Mouse (Mus musculus): ENCODE results near the gene Riox2. TPM values are rescaled to one million over a fixed set of nuclear protein-coding genes. Genes with fewer than 3 reads are reported as not detected.

Gene Riox2
- polyA plus RNA-seq, 1 experiment from 2014 or later = 24.2 TPM

DNA sequence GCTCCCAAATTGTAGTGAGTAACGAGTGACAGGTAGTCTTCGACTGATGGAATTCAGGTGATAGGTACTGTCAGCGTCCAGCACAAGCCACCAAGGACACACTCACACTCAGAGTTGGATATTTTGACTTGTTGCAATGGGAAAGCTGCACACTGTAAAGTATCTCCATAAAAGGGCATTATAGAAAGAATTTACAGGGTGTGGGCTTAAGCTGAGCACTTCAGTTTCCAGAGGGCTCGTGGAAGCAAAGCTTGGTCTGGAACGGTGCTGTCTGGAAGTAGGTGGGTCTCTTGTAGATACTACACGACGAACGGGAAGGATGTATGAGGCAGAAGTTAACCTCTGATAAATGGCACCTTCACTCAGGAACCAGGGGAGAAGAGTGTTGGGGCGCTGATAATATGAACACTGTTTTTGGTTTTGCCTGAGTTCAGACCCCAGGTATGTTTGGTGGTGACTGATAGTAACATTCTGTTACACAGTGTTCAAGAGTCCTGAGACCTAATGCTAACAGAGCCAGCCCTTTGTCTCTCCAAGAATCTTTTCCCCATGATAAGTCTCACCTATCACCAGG lies 16.5 kb downstream of the Riox2 start:
- Histone ChIP-seq H3K4me3 (ENCODE audit: control insufficient read depth in 1 of 2, insufficient read depth in 1 of 2, low read depth in 1 of 2, low read length in 2 of 2) (no peak overlapping the region), H3K4me2 (ENCODE audit: low read length) (no peak overlapping the region), H3K27ac (replicated peaks in 1 of 2; ENCODE audit: control insufficient read depth in 1 of 2, insufficient read depth in 1 of 2, low read depth in 2 of 2, low read length in 2 of 2) (no peak overlapping the region), H3K4me1 (ENCODE audit: control insufficient read depth in 2 of 2, insufficient read depth in 2 of 2, low read length in 2 of 2) (no peaks in the 10 kb centered on the region), H3K9me3 (ENCODE audit: control insufficient read depth, low read length) (no peaks in the 10 kb centered on the region), H3K27me3 (ENCODE audit: control insufficient read depth, insufficient read depth, low read length) (no peaks in the 10 kb centered on the region), H3K9ac (ENCODE audit: low read length) (no peak overlapping the region), H3K36me3 (ENCODE audit: control insufficient read depth, insufficient read depth, low read length) (peaks cover 96% of the 10 kb centered on the region)
- 54% methylated on average over 9 of the region's 9 CpGs for WGBS
- no peak; the same call in 1 of the 2 replicates for ATAC-seq (ENCODE audit: insufficient number of reproducible peaks, insufficient read depth, low FRiP score, low read depth)

DNA sequence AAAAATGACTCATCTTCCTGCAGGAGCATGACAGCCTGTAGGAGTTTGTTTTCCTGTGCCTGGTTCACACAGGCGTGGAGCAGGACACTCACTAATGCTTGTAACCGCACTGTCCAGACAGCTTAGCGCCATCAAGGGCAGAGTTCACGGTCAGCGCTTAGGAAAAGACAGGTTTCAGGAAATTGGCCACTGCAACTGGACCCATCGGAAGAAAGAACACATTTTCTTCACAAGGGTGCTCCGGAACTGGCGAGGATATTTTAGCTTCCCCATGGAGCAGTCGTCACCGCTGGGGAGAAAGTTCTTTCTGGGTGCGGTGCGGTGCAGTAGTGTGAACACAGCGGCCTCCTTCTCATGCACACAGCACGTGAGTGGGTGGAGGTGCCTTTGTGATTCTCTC lies 21.6 kb downstream of the Riox2 start:
- 87% methylated on average over 14 of the region's 14 CpGs for WGBS

DNA sequence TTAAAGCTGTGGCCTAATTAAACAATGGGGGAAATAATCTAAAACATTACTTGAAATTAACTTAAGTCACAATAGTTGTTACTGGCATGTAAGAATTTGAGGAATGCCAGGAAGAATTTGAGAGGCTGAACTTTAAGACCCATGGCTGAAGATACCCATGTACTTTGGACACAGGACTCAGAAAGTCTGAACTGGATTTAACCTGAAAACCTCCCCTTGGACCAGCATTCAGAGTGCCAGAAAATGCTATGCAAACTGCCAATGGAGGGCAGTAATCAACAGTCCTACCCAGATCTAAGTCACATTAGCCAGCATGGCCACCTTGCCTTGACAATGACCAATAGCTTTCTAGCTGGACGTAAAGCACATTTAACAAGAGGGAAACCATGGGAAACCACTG lies 26.4 kb downstream of the Riox2 start:
- no peak overlapping the region for H3K9ac ChIP-seq (ENCODE audit: low read length)
- H3K27ac ChIP-seq (replicated peaks in 1 of 2; ENCODE audit: control insufficient read depth in 1 of 2, insufficient read depth in 1 of 2, low read depth in 2 of 2, low read length in 2 of 2) = no peak overlapping the region
- WGBS = 83% methylated on average over 1 of the region's 1 CpGs
- no peaks in the 10 kb centered on the region for H3K9me3 ChIP-seq (ENCODE audit: control insufficient read depth, low read length)
- H3K27me3 ChIP-seq (ENCODE audit: control insufficient read depth, insufficient read depth, low read length) = no peaks in the 10 kb centered on the region
- no peak overlapping the region for H3K4me3 ChIP-seq (ENCODE audit: control insufficient read depth in 1 of 2, insufficient read depth in 1 of 2, low read depth in 1 of 2, low read length in 2 of 2)
- H3K4me2 ChIP-seq (ENCODE audit: low read length) = no peak overlapping the region
- ATAC-seq (ENCODE audit: insufficient number of reproducible peaks, insufficient read depth, low FRiP score, low read depth) = no peak
- H3K4me1 ChIP-seq (ENCODE audit: control insufficient read depth in 2 of 2, insufficient read depth in 2 of 2, low read length in 2 of 2) = no peaks in the 10 kb centered on the region
- peaks cover 87% of the 10 kb centered on the region for H3K36me3 ChIP-seq (ENCODE audit: control insufficient read depth, insufficient read depth, low read length)

More for the DNA sequence above, 21.6 kb downstream of the Riox2 start:
- H3K4me1 ChIP-seq (ENCODE audit: control insufficient read depth in 2 of 2, insufficient read depth in 2 of 2, low read length in 2 of 2) = no peaks in the 10 kb centered on the region
- no peak overlapping the region for H3K4me2 ChIP-seq (ENCODE audit: low read length)
- no peak overlapping the region for H3K27ac ChIP-seq (replicated peaks in 1 of 2; ENCODE audit: control insufficient read depth in 1 of 2, insufficient read depth in 1 of 2, low read depth in 2 of 2, low read length in 2 of 2)
- H3K9me3 ChIP-seq (ENCODE audit: control insufficient read depth, low read length) = no peaks in the 10 kb centered on the region
- no peaks in the 10 kb centered on the region for H3K27me3 ChIP-seq (ENCODE audit: control insufficient read depth, insufficient read depth, low read length)
- no peak overlapping the region for H3K9ac ChIP-seq (ENCODE audit: low read length)
- H3K36me3 ChIP-seq (ENCODE audit: control insufficient read depth, insufficient read depth, low read length) = peaks cover 96% of the 10 kb centered on the region
- no peak overlapping the region for H3K4me3 ChIP-seq (ENCODE audit: control insufficient read depth in 1 of 2, insufficient read depth in 1 of 2, low read depth in 1 of 2, low read length in 2 of 2)
- ATAC-seq (ENCODE audit: insufficient number of reproducible peaks, insufficient read depth, low FRiP score, low read depth) = no peak

DNA sequence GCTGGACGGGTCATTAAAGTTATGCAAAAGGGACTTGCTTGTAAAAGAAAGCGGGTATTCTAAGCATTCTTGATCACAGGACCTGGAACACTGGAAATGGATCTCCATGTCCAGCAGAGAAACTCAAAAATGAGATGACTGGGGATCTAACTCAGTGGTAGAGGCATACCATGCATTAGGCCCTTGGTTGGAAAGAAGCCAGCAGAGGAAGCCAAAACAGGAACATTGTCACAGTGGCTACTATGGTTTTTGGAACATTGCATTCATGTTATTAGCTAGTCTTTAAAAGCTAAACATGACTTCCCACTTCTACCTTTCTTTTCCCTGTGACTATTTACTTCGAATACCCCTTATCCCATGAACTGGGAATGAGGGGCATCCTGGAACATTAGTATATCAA lies 27.6 kb downstream of the Riox2 start:
- WGBS = 92% methylated on average over 3 of the region's 3 CpGs

DNA sequence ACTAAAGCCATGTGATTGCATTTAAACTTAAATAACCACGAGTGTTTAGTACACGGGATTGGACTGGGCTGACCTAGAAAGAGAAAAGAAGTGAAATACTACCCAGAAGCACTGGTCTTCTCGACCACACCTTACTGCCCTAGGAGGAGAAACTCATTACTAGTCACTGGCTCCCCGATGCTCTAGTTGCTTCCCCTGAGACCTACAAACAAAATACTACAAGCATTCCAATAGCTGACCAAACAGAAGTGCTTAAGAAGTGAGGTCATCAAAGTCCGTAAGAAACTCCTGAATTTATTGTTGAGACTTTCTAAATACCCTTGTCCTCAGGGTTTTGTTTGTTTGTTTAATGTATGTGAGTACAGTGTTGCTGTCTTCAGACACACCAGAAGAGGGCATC lies 38.3 kb downstream of the Riox2 start:
- Histone ChIP-seq H3K4me2 (ENCODE audit: low read length) (no peak overlapping the region), H3K36me3 (ENCODE audit: control insufficient read depth, insufficient read depth, low read length) (peaks cover 83% of the 10 kb centered on the region), H3K9me3 (ENCODE audit: control insufficient read depth, low read length) (no peaks in the 10 kb centered on the region), H3K9ac (ENCODE audit: low read length) (no peak overlapping the region), H3K27ac (replicated peaks in 1 of 2; ENCODE audit: control insufficient read depth in 1 of 2, insufficient read depth in 1 of 2, low read depth in 2 of 2, low read length in 2 of 2) (no peak overlapping the region), H3K4me3 (ENCODE audit: control insufficient read depth in 1 of 2, insufficient read depth in 1 of 2, low read depth in 1 of 2, low read length in 2 of 2) (no peak overlapping the region), H3K4me1 (ENCODE audit: control insufficient read depth in 2 of 2, insufficient read depth in 2 of 2, low read length in 2 of 2) (peaks cover 2 to 5% of the 10 kb centered on the region in 2 experiments; a peak in 2 of 4 replicates), H3K27me3 (ENCODE audit: control insufficient read depth, insufficient read depth, low read length) (no peaks in the 10 kb centered on the region)
- ATAC-seq (ENCODE audit: insufficient number of reproducible peaks, insufficient read depth, low FRiP score, low read depth) = no peak
- 81% methylated on average over 5 of the region's 5 CpGs for WGBS

More for the DNA sequence above, 27.6 kb downstream of the Riox2 start:
- peaks cover 87% of the 10 kb centered on the region for H3K36me3 ChIP-seq (ENCODE audit: control insufficient read depth, insufficient read depth, low read length)
- H3K4me1 ChIP-seq (ENCODE audit: control insufficient read depth in 2 of 2, insufficient read depth in 2 of 2, low read length in 2 of 2) = no peaks in the 10 kb centered on the region
- H3K27ac ChIP-seq (replicated peaks in 1 of 2; ENCODE audit: control insufficient read depth in 1 of 2, insufficient read depth in 1 of 2, low read depth in 2 of 2, low read length in 2 of 2) = no peak overlapping the region
- no peak overlapping the region for H3K4me2 ChIP-seq (ENCODE audit: low read length)
- no peaks in the 10 kb centered on the region for H3K27me3 ChIP-seq (ENCODE audit: control insufficient read depth, insufficient read depth, low read length)
- no peak overlapping the region for H3K4me3 ChIP-seq (ENCODE audit: control insufficient read depth in 1 of 2, insufficient read depth in 1 of 2, low read depth in 1 of 2, low read length in 2 of 2)
- no peak overlapping the region for H3K9ac ChIP-seq (ENCODE audit: low read length)
- ATAC-seq (ENCODE audit: insufficient number of reproducible peaks, insufficient read depth, low FRiP score, low read depth) = no peak
- no peaks in the 10 kb centered on the region for H3K9me3 ChIP-seq (ENCODE audit: control insufficient read depth, low read length)

DNA sequence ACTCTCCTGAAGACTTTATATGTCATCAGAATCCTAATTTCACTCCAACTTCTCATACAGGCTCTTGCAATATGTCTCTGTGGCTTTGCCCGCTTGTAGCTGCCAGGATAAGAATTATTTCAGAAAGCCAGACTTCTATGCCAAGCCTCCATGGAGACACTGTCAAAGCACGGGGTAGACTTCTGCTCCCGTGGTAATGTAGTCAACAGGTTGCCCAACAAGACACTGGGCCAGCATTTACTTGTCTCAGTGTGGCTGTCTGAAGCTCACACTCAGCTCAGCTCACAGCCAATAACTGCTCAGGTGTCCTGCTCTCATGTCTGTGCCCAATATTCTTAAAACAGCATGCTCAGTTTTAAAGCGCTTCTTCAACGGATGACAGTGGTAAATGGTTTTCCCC lies 43.6 kb downstream of the Riox2 start:
- Histone ChIP-seq H3K4me1 (ENCODE audit: control insufficient read depth in 2 of 2, insufficient read depth in 2 of 2, low read length in 2 of 2) (peaks cover 16 to 39% of the 10 kb centered on the region in 2 experiments; a peak in 3 of 4 replicates), H3K36me3 (ENCODE audit: control insufficient read depth, insufficient read depth, low read length) (peaks cover 46% of the 10 kb centered on the region), H3K9ac (ENCODE audit: low read length) (no peak overlapping the region), H3K4me3 (ENCODE audit: control insufficient read depth in 1 of 2, insufficient read depth in 1 of 2, low read depth in 1 of 2, low read length in 2 of 2) (no peak overlapping the region), H3K27me3 (ENCODE audit: control insufficient read depth, insufficient read depth, low read length) (no peaks in the 10 kb centered on the region), H3K27ac (replicated peaks in 1 of 2; ENCODE audit: control insufficient read depth in 1 of 2, insufficient read depth in 1 of 2, low read depth in 2 of 2, low read length in 2 of 2) (peak overlapping the region in 1 of 2 experiments; percentile 99; a peak in 1 of 4 replicates), H3K4me2 (ENCODE audit: low read length) (no peak overlapping the region), H3K9me3 (ENCODE audit: control insufficient read depth, low read length) (no peaks in the 10 kb centered on the region)
- no peak for ATAC-seq (ENCODE audit: insufficient number of reproducible peaks, insufficient read depth, low FRiP score, low read depth)
- 90% methylated on average over 5 of the region's 5 CpGs for WGBS

- 20% methylated on average over 10 of the region's 10 CpGs for WGBS
Measured at GRCm38 (mm10) chr16:59516965-59517364, 45.4 kb downstream of the Riox2 start.

More at GRCm38 (mm10) chr16:59516965-59517364, 45.4 kb downstream of the Riox2 start:
- Histone ChIP-seq H3K9ac (ENCODE audit: low read length) (peak overlapping the region; percentile 66), H3K4me2 (ENCODE audit: low read length) (peak overlapping the region; percentile 60), H3K4me3 (ENCODE audit: control insufficient read depth in 1 of 2, insufficient read depth in 1 of 2, low read depth in 1 of 2, low read length in 2 of 2) (peak overlapping the region; percentile 20 to 25; a peak in 3 of 4 replicates), H3K27ac (replicated peaks in 1 of 2; ENCODE audit: control insufficient read depth in 1 of 2, insufficient read depth in 1 of 2, low read depth in 2 of 2, low read length in 2 of 2) (peak overlapping the region; percentile 99 to 100), H3K4me1 (ENCODE audit: control insufficient read depth in 2 of 2, insufficient read depth in 2 of 2, low read length in 2 of 2) (peaks cover 16 to 42% of the 10 kb centered on the region in 2 experiments; a peak in 3 of 4 replicates), H3K36me3 (ENCODE audit: control insufficient read depth, insufficient read depth, low read length) (peaks cover 40% of the 10 kb centered on the region), H3K27me3 (ENCODE audit: control insufficient read depth, insufficient read depth, low read length) (no peaks in the 10 kb centered on the region), H3K9me3 (ENCODE audit: control insufficient read depth, low read length) (no peaks in the 10 kb centered on the region)
- peak; percentile 82 for ATAC-seq (ENCODE audit: insufficient number of reproducible peaks, insufficient read depth, low FRiP score, low read depth)

Measured in heart, embryonic 14.5 days (tissue).